Mouse (Mus musculus): ENCODE data around the gene Rundc1.
"Not testable (repeated sequence)": the region's sequence is repeated elsewhere in the genome, so short reads cannot be mapped to it uniquely, and the experiment has no call there.

Rundc1 gene

GRCm38 (mm10) chr11:101467477-101468262 is 42.8 kb downstream of the Rundc1 start:
- peak; percentile 77 to 85 for DNase-seq

DNA sequence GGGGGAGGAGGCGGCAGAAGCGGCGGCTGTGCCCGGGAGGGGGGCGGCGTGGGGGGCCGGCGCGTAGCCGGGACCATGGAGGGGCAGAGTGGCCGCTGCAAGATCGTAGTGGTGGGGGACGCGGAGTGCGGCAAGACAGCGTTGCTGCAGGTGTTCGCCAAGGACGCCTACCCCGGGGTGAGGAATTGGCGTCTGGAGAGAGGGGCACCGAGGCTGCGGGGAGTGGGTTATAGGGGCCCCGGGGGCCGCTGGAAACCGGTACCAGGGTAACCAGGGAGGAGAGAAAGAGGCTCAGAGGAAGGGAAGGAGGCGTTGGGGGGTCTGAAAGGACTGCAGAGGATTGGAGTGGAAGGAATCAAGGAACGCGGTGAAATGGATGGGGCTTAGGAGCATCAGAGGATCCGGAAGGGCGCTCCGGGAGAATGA is 43.4 kb downstream of the Rundc1 start:
- DNase-seq = no peak

DNA sequence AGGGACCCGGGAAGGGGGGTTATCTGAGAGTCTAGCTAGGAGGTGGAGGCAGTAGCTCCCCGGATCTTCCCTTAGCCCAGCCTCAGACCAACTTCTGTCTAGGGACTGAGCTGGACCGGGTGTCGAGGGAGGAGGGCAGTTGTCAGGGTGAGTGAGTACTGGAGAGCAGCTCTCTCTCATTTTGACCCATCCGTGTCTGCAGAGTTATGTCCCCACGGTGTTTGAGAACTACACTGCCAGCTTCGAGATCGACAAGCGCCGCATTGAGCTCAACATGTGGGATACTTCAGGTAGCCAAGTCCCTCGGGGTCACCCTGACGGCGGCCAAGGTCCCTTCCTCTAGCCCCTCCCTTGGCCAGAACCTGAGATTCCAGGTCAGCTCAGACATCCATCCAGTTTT is 43.8 kb downstream of the Rundc1 start:
- DNase-seq = no peak

GRCm38 (mm10) chr11:101469155-101469554 is 44.3 kb downstream of the Rundc1 start:
- DNase-seq = no peak

- no peak for DNase-seq
Observed at GRCm38 (mm10) chr11:101470206-101470605, 45.3 kb downstream of the Rundc1 start.

- no peak for DNase-seq
Observed at GRCm38 (mm10) chr11:101471926-101472325, 47.0 kb downstream of the Rundc1 start.

DNA sequence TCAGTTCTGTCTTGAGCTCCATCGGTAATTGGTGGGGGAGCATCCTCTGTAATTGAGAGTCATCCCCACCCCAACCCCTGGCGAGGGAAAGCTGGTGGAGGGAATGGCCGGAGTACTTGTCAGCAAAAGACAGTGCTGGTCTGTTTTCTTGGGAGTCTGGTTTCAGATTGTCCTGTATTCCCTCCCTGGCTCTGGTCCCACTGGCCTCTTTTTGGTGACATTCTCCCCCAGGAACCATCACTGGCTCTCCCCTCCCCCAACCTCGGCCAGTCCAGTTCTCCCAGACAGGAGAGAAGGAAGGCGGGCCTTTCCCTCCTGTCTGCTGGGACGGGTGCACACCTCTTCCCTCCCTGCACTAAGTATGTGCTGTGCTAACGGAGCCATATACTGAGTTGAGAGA is 47.5 kb downstream of the Rundc1 start:
- peak in 1 of 2 experiments; percentile 46 for DNase-seq

DNA sequence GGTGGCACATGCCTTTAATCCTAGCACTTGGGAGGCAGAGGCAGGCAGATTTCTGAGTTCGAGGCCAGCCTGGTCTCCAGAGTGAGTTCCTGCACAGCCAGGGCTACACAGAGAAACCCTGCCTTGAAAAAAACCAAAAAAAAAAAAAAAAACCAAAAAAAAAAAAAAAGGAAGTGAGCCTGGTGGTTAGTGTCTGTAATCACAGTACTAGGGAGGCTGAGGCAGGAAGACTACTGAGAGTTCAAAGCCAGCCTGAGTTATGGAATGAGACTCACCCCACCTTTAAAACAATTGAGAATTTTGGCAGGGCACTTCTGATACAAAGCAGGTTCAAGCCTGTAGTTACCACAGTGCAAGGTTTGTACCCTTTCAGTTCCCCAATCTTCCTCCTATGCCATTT is 48.8 kb downstream of the Rundc1 start:
- not testable (repeated sequence) for DNase-seq

DNA sequence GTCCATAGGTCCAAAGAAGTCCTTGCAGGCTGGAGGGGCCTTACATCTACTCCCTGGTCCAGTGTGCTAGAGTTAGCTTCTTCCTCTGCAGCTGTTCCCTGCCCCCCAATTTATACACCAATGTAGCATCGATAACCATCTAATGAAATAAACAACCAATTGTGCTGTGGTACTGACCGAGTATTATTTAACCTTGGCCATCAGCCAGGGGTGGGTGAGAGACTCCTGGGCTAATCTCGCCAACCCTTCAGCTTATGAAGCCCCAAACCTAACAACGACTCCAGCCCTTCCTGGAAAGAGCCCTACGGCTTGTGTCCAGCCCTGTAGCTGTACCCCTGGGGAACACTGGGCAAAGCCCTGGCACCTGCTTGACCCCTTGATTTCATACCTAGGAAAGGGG is 49.4 kb downstream of the Rundc1 start:
- DNase-seq = no peak

GRCm38 (mm10) chr11:101476361-101476760 is 51.5 kb downstream of the Rundc1 start:
- DNase-seq = not testable (repeated sequence)

- no peak for DNase-seq
Observed at GRCm38 (mm10) chr11:101477194-101477551, 52.3 kb downstream of the Rundc1 start.

DNA sequence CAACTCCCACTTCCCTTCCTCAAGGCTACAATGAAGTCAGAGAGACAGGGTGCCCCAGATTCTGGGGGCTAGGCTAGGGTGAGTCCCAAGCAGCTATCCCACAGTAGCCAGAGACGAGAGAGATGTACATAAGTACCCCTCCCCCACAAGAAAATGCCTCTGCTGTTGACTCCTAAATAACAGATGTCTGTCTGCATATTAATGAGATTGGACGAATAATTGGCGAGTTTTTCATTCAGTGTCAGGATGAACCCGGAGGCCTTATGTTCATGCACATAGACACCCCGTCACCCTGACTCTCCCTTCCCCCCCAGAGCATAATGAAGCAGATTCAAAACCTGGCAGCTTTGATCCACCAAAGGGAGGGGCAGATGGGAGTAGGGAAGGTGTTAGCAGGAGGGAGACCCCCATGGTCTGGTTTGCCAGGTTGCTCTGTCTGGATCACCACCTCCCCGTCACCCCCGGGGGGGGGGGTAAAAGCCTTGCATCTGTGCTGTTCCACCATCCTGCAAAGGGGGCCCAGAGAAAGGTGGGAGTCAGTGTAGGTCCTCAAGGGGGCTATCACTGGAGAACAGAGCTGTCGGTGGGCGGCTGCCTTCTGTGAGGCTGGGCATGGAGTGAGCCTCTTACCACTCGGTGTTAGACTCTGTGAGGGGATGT is 52.8 kb downstream of the Rundc1 start:
- DNase-seq = no peak

GRCm38 (mm10) chr11:101479171-101479635 is 54.3 kb downstream of the Rundc1 start:
- no peak for DNase-seq

DNA sequence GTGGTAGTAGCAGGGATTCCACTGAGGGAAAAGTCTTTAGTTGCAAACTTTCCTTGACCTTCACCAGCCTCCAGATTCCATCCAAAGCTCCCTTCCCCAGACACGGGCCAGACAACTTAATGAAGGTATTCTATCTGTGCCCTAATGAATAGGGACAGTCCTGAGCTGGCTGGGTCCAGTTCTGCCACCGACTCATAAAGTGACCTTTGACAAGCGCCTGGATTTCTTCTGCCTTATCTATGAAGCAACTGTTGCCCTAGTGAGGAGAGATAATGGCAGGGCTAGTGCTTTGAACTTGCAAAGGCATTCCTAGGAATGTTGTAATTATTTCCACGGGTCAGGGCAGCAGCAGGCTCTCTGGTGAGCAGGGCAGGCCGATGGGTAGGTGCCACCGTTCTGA is 56.0 kb downstream of the Rundc1 start:
- DNase-seq = no peak

DNA sequence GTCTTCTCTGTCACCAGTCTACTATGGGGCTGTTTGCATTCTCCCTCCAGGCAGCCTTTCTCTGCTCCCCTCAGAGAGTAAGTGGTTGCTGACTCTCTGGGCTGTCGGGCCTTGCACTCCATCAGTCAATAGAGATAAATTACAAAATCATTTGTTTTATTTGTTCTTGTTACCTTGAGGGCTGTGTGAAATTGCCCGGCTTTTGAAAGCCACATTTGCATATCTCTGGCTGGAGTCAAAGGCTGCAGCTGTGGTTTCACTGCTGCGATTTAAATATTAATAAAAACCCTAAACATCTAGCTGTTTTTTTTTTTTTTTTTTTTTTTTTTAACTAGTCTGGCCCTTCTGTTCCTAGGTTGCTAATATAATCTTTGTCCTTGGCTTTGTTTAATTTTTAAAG is 58.9 kb downstream of the Rundc1 start:
- DNase-seq = no peak

GRCm38 (mm10) chr11:101484245-101484644 is 59.4 kb downstream of the Rundc1 start:
- no peak for DNase-seq

DNA sequence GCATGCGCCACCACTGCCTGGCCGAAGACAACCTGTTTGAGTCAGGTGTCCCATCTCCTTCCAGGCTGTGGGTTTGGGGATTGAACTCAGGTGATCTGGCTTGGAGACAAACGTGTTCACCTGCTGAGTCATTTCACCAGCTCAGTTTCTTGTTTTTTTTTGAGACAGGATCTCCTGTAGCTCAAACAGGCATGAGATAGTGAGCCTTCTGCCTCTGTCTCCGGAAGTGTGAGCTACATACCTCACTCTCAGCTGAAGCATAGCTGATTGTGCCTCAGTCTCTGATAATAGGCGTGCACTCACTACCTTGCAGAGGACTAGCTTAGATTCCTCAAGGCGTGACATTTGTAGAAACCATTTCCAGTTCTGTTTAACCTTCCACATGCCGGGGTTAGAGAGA is 59.9 kb downstream of the Rundc1 start:
- DNase-seq = no peak
